Mouse (Mus musculus) kidney, adult 2 months (tissue): Measurements from ENCODE around the gene Mmel1. TPM values are rescaled to one million over a fixed set of nuclear protein-coding genes. Genes with fewer than 3 reads are reported as not detected.
A peak's percentile ranks its signal among the peaks of the same experiment; 100 is the strongest.

Experiments used
- DNase-seq: peaks from one replicate; pipeline ENCODE4 v3.0.0; 2021
- H3K27ac ChIP-seq: fragments of 200-500 bp; 2 replicates; pipeline ENCODE4 v1.5.1; 2012; ENCODE audit warnings: low read depth, low read length, control low read depth, inconsistent platforms; ENCODE audit not compliant: insufficient read depth
- H3K27me3 ChIP-seq: fragments of 200-500 bp; replicated peaks from 2 replicates; pipeline ENCODE4 v1.6.1; 2012; ENCODE audit warnings: mild to moderate bottlenecking, moderate library complexity, low read length, inconsistent platforms; ENCODE audit not compliant: control insufficient read depth, insufficient read depth
- H3K36me3 ChIP-seq: fragments of 200-500 bp; 2 replicates; pipeline ENCODE4 v1.6.1; 2012; ENCODE audit warnings: mild to moderate bottlenecking, moderate library complexity, low read length, inconsistent platforms; ENCODE audit not compliant: control insufficient read depth, insufficient read depth
- H3K4me1 ChIP-seq: fragments of 200-500 bp; 2 replicates; pipeline ENCODE4 v1.6.1; 2011; ENCODE audit warnings: low read length; ENCODE audit not compliant: control insufficient read depth, insufficient read depth
- H3K4me3 ChIP-seq: fragments of 200-500 bp; 2 replicates; pipeline ENCODE4 v1.5.1; 2011; ENCODE audit warnings: mild to moderate bottlenecking, low read depth, low read length, control low read depth; ENCODE audit not compliant: insufficient read depth
- CTCF ChIP-seq: fragments of 200-500 bp; conservative IDR thresholded peaks from 2 replicates; pipeline ENCODE4 v1.5.1; 2011; ENCODE audit warnings: low read depth, mild to moderate bottlenecking, control low read depth, low read length, moderate library complexity, mixed read lengths; ENCODE audit not compliant: insufficient read depth, insufficient read length
- POLR2A ChIP-seq: fragments of 200-500 bp; IDR thresholded peaks from one replicate; pipeline ENCODE4 v1.6.1; 2011; ENCODE audit warnings: low read depth, low read length, control low read depth
- WGBS: fragments of 180-500 bp; shearing (Covaris S2); methylation state at CpG from one replicate; pipeline ENCODE4 v1.1.7; 2018; 5-methylcytosine and 5-hydroxymethylcytosine counted together
- polyA plus RNA-seq: library from polyadenylated mRNA; depleted of rRNA; stranded (reverse); fragments of >200 nt; gene quantifications from 2 replicates; pipeline ENCODE4 v1.2.3, GENCODE M21; 2012

Mmel1 gene
- polyA plus RNA-seq, 1 experiment: 0.03 TPM

DNA sequence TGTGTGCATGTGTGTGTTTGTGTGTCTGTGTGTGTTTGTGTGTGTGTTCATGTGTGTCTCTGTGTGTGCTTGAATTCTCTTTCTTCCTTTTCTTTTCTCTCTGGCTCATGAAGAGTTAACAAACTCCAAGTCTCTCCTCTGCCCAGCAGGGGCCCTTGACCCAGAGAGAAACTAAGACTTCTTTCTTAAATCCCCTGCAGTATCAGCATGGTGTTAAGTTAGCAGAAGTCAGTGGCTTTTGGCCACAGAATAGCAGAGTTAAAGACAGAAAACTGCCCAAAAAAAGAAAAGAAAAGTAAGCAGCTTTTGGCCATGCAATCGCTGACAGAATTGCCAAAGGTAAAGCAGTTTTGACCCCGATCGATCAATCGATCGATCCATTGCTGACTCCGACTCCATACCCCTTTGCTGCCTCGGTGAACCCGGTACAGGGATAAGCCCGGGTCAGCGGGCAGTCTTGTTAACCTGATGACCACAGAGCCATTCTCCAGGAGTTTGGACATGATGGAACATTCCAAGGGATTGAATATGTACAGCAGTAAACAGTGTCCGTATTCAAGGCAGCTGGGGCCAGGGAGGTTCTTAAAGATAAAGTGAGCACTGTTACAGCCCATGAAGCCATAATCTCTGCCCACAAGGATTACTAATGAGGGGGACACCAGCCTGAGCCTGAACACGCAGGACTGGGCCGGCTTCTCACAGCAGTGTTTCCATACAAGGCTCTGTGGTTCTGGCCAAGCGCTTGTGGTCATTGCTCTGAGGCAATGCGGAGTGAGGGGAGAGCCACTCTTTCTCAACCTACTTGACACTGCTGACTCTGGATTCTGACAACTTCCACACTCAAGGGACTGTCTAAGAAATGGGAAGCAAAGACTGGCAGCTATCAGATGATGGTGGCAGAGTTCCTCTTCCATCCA is 41.5 kb downstream of the Mmel1 start:
- peak; percentile 31 for DNase-seq
- no peak overlapping the region for H3K27ac ChIP-seq
- H3K4me1 ChIP-seq: no peaks in the 10 kb centered on the region

GRCm38 (mm10) chr4:154911644-154912043 is 42.3 kb downstream of the Mmel1 start:
- Histone ChIP-seq H3K27me3 (no peaks in the 10 kb centered on the region), H3K4me3 (no peak overlapping the region), H3K36me3 (no peaks in the 10 kb centered on the region), H3K27ac (no peak overlapping the region), H3K4me1 (no peaks in the 10 kb centered on the region)
- WGBS: 89% methylated on average over 2 of the region's 2 CpGs
- no peak for DNase-seq
- TF ChIP-seq CTCF (no peak), POLR2A (no peak)

More for the DNA sequence above, 41.5 kb downstream of the Mmel1 start:
- TF ChIP-seq CTCF (no peak), POLR2A (no peak)
- Histone ChIP-seq H3K36me3 (no peaks in the 10 kb centered on the region), H3K4me3 (no peak overlapping the region), H3K27me3 (no peaks in the 10 kb centered on the region)
- WGBS: 45% methylated on average over 15 of the region's 15 CpGs

DNA sequence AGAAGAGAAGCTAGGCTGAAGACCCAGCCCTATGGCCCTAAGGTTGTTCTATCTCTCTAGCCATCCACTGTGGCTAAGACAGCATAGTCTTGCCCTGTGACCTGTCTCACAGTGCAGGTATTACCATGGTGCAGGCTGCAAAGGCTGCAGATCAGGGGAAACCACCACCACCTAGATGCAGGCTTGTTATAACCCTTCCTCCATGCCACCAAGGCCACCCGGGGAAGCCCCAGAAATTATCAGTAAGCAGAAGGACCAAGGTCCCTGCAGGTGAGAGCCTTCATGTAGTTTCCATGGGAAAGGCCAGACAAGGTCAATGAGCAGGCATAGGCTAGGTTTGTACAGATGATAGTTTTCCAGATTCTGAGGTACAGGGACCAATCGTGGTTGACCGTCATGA is 44.5 kb downstream of the Mmel1 start:
- no peaks in the 10 kb centered on the region for H3K27me3 ChIP-seq
- WGBS: 96% methylated on average over 3 of the region's 3 CpGs
- no peak for DNase-seq
- no peaks in the 10 kb centered on the region for H3K36me3 ChIP-seq
- TF ChIP-seq POLR2A (no peak), CTCF (no peak)
- no peak overlapping the region for H3K27ac ChIP-seq
- H3K4me1 ChIP-seq: no peaks in the 10 kb centered on the region
- H3K4me3 ChIP-seq: no peak overlapping the region

DNA sequence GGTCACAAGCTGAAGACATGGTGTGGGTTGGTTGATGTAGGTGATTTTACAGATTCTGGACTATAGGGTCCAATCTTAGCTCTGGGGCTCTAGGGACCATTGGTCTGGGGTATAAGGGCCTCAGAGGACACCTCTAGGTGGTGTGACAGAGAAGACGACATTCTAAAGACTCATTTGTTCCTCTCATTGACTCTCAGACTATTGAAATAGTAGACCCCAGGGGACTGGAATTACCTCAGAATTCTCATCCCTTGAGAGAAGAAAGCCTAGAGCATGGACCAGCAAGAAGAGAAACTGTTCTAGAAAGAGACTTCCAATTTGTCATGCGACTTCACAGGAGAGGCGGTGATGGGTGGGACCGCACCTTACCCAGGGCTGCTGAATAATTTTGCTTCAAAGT is 44.9 kb downstream of the Mmel1 start:
- Histone ChIP-seq H3K4me3 (no peak overlapping the region), H3K36me3 (no peaks in the 10 kb centered on the region), H3K27me3 (no peaks in the 10 kb centered on the region), H3K4me1 (no peaks in the 10 kb centered on the region), H3K27ac (no peak overlapping the region)
- no peak for DNase-seq
- TF ChIP-seq CTCF (no peak), POLR2A (no peak)
- 94% methylated on average over 4 of the region's 4 CpGs for WGBS

DNA sequence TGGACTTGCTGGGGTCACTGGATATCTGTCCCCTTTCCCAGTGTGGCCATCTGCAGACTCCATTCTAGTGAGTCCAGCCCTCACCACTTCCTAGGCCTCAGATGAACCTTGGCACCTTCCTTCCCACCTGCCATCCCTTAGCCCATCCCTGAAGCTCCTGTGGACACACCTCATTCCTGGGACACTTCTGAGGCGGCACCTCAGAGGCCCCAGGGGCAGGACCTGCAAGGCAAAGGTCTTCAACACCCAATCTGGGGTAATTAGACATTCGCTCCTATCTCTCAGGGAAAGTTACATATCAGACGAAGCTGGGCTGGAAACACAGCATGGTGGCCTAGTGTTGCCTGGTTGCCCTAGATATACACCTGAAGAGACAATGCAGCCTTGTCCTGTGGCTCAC is 45.3 kb downstream of the Mmel1 start:
- H3K27me3 ChIP-seq: no peaks in the 10 kb centered on the region

GRCm38 (mm10) chr4:154915286-154915685 is 45.9 kb downstream of the Mmel1 start:
- TF ChIP-seq POLR2A: no peak
- no peak for TF ChIP-seq CTCF
- no peaks in the 10 kb centered on the region for H3K4me1 ChIP-seq
- no peak overlapping the region for H3K4me3 ChIP-seq
- no peak overlapping the region for H3K27ac ChIP-seq
- DNase-seq: peak; percentile 61
- 66% methylated on average over 10 of the region's 10 CpGs for WGBS
- H3K36me3 ChIP-seq: no peaks in the 10 kb centered on the region
- H3K27me3 ChIP-seq: no peaks in the 10 kb centered on the region

More for the DNA sequence above, 45.3 kb downstream of the Mmel1 start:
- Histone ChIP-seq H3K4me3 (no peak overlapping the region), H3K4me1 (no peaks in the 10 kb centered on the region), H3K36me3 (no peaks in the 10 kb centered on the region), H3K27ac (no peak overlapping the region)
- TF ChIP-seq POLR2A (no peak), CTCF (no peak)
- 88% methylated on average over 3 of the region's 3 CpGs for WGBS
- peak; percentile 77 for DNase-seq

DNA sequence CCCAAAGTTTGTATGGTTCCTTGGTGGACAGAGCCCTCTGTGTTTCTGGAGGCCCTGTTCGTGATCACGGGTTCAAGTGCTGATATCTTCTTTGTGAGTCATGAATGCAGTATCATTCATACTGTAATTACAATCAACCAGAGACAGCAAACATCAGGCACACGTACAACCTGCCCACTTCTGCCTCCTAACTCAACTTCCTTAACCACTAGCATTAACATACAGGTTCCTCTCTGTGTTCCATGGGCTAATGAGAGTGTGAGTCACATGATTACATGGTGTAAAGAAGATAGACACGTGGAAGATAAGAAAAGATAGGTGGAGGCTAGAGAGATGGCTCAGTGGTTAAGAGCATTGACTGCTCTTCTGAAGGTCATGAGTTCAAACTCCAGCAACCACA is 47.3 kb downstream of the Mmel1 start:
- Histone ChIP-seq H3K27me3 (no peaks in the 10 kb centered on the region), H3K4me3 (no peak overlapping the region), H3K27ac (no peak overlapping the region), H3K4me1 (no peaks in the 10 kb centered on the region), H3K36me3 (no peaks in the 10 kb centered on the region)
- DNase-seq: no peak
- TF ChIP-seq CTCF: no peak
- TF ChIP-seq POLR2A: no peak
- 89% methylated on average over 4 of the region's 4 CpGs for WGBS
